27 mouse cellular contexts compared by ENCODE assay signal in the genomic region with DNA sequence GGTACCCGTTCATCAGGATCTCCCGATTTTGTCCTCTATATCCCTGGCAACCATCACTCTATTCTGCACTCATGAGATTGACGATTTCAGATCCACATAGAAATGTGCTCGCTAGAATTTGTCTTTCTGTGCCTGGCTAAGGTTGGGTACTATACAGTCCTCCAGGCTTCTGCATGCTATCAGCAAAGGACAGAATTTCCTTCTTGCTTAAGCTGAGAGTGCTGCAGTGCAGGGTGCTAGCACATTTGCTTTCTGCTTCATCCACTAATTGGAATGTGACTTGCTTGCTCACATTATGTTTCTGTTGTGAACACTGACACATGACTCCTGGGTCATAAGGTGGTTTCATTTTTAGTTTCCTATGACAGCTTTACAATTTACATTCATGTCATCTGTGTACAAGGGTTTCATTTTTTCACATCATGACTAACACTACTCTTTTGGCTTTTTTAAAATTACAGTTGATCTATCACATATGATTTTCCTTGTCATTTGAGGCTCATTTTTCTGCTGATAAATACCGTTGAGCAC.
DNase-seq lines count a peak whose midpoint lies in the region; ATAC-seq and TF ChIP-seq lines count a peak whose summit lies in the region.
"Had no signal": no experiment of that assay in that cellular context is flagged by ENCODE, and none has a peak within 500 bp of the region (broad histone marks: within the 10 kb centered on the region; RNA-seq: fewer than 3 reads in every experiment).

No protein-coding gene starts in this region.

- no peak for TF ChIP-seq POLR2A in brain, embryonic 14.5 days (IDR thresholded peaks at IDR 0.05; ENCODE audit: borderline replicate concordance, extremely low read depth, insufficient read depth, insufficient read length, poor library complexity, severe bottlenecking)
- no peak for TF ChIP-seq POLR2A in lung, adult 2 months (IDR thresholded peaks at IDR 0.05; ENCODE audit: borderline replicate concordance, extremely low read depth, low read depth, low read length)

- no peak overlapping the region for H3K4me3 ChIP-seq in layer of hippocampus, adult 2 months
- H3K4me3 ChIP-seq in lung, adult 2 months (replicated peaks; ENCODE audit: extremely low read depth, low read depth, low read length): no peak overlapping the region
- H3K4me3 ChIP-seq: embryonic facial prominence, embryonic 10.5 days; embryonic facial prominence, embryonic 15.5 days; forebrain, embryonic 12.5 days; liver, embryonic 12.5 days had no signal

- WGBS in lung, adult 2 months: 76% methylated on average over 5 of the region's 5 CpGs

- no peak for TF ChIP-seq CTCF in layer of hippocampus, adult 2 months (conservative IDR thresholded peaks at IDR 0.05)
- no peak for TF ChIP-seq CTCF in brain, embryonic 14.5 days (IDR thresholded peaks at IDR 0.05; ENCODE audit: borderline replicate concordance, extremely low read depth, insufficient read depth, insufficient read length)
- TF ChIP-seq CTCF in lung, adult 2 months (IDR thresholded peaks at IDR 0.05; ENCODE audit: insufficient read depth, low read length): no peak

- peak overlapping the region; percentile 4; the same call in 1 of the 2 replicates for H3K27ac ChIP-seq in layer of hippocampus, adult 2 months
- H3K27ac ChIP-seq: embryonic facial prominence, embryonic 10.5 days; embryonic facial prominence, embryonic 15.5 days; forebrain, embryonic 12.5 days; hindbrain, postnatal 0 days; liver, embryonic 12.5 days; macrophage; stomach, postnatal 0 days had no signal

- no peaks in the 10 kb centered on the region for H3K4me1 ChIP-seq in lung, adult 2 months (ENCODE audit: control insufficient read depth, insufficient read depth, low read length)
- H3K4me1 ChIP-seq: embryonic facial prominence, embryonic 10.5 days; embryonic facial prominence, embryonic 15.5 days; forebrain, embryonic 12.5 days; liver, embryonic 12.5 days had no signal

- no peak for DNase-seq in cerebellum, postnatal 36 days
- DNase-seq in layer of hippocampus, adult 2 months (ENCODE audit: low spot score in 2 of 2): no peak
- DNase-seq in layer of hippocampus, adult 11-12 months (ENCODE audit: low spot score): no peak
- DNase-seq in brain, embryonic 14.5 days (ENCODE audit: low read depth): peak; percentile 25
- DNase-seq in spleen, adult 18-20 months: no peak
- DNase-seq in lung, adult 2 months: no peak
- no peak for DNase-seq in thymus, postnatal 0 days (ENCODE audit: low spot score)
- DNase-seq: adrenal gland, postnatal 10 days; cerebellum, adult 18-20 months; gastrocnemius, postnatal 10 days; kidney, adult 9 months; kidney, postnatal 25 days; left cerebral cortex, postnatal 4 days; lung, adult 18-20 months; lung, postnatal 10 days; midbrain, embryonic 14.5 days; thymus, adult 18-20 months; thymus, postnatal 36 days had no signal

- ATAC-seq in cerebellum, adult (ENCODE audit: insufficient number of reproducible peaks, low FRiP score, low TSS enrichment): peak; percentile 40; the same call in 1 of the 2 replicates
- ATAC-seq: hindbrain, postnatal 0 days; intestine, postnatal 0 days; liver, embryonic 12.5 days had no signal
